Mouse (Mus musculus) neutrophil, adult 59 days (primary cell): ENCODE measurements around the gene Slc22a16. TPM values are rescaled to one million over a fixed set of nuclear protein-coding genes. Genes with fewer than 3 reads are reported as not detected.

Experiments
- total RNA-seq, 2 experiments: library from RNA; stranded (reverse); gene quantifications; 1 replicate in 1 of 2; 2 replicates in 1 of 2; pipeline ENCODE4 v1.2.4; 2023

Slc22a16 gene
- not detected for total RNA-seq

GRCm38 (mm10) chr10:40570036-40570435 is at the start of gene Slc22a16:
TSS of gene Slc22a16 (plus strand) at chr10:40570336.

GRCm38 (mm10) chr10:40629656-40630311 is 59.6 kb downstream of the Slc22a16 start, which contains the start of gene Ddo:
TSS of gene Ddo (plus strand) at chr10:40630011.

Other genes with a start within 250 kb of the Slc22a16 start
- 10 to 100 TPM; 35.6 to 43.0 TPM for gene Cdk19, start 230.8 kb upstream of the Slc22a16 start, total RNA-seq
- not detected for gene Ddo, start 59.7 kb downstream of the Slc22a16 start, total RNA-seq
- gene Mettl24, start 112.9 kb downstream of the Slc22a16 start, total RNA-seq: not detected